Mouse (Mus musculus) forebrain, embryonic 14.5 days (tissue): ENCODE results near the gene Mroh2a. TPM values are rescaled to one million over a fixed set of nuclear protein-coding genes. Genes with fewer than 3 reads are reported as not detected.

ENCODE experiments used
- ATAC-seq: fragments of 200-750 bp; cut with Nextera tagmentation; 2 replicates; pipeline ENCODE4 v1.8.0; 2017; ENCODE audit warnings: mild to moderate bottlenecking, moderate library complexity
- DNase-seq: peaks from one replicate; pipeline ENCODE4 v3.0.0-alpha.2; 2015; ENCODE audit warnings: low spot score
- H3K27ac ChIP-seq: fragments of 300-500 bp; sonication (generic); 2 replicates; pipeline ENCODE4 v1.5.1; 2014; ENCODE audit warnings: low read depth, mild to moderate bottlenecking, control low read depth, low read length, moderate library complexity
- H3K27me3 ChIP-seq: fragments of 300-500 bp; sonication (generic); replicated peaks from 2 replicates; pipeline ENCODE4 v1.6.1; 2014; ENCODE audit warnings: low read length, control low read depth, mixed read lengths; ENCODE audit not compliant: control insufficient read depth, insufficient read depth
- H3K36me3 ChIP-seq: fragments of 300-500 bp; sonication (generic); 2 replicates; pipeline ENCODE4 v1.6.1; 2014; ENCODE audit warnings: low read length, control low read depth; ENCODE audit not compliant: control insufficient read depth, insufficient read depth
- H3K4me1 ChIP-seq: fragments of 300-500 bp; sonication (generic); 2 replicates; pipeline ENCODE4 v1.6.1; 2014; ENCODE audit warnings: antibody characterized with exemption, low read length, control low read depth; ENCODE audit not compliant: control insufficient read depth, insufficient read depth
- H3K4me2 ChIP-seq: fragments of 300-500 bp; sonication (generic); 2 replicates; pipeline ENCODE4 v1.6.1; 2014; ENCODE audit warnings: mild to moderate bottlenecking, control low read depth, low read length
- H3K4me3 ChIP-seq: fragments of 300-500 bp; sonication (generic); 2 replicates; pipeline ENCODE4 v1.5.1; 2014; ENCODE audit warnings: low read depth, low read length, control low read depth
- H3K9ac ChIP-seq: fragments of 300-500 bp; sonication (generic); 2 replicates; pipeline ENCODE4 v1.6.1; 2014; ENCODE audit warnings: mild to moderate bottlenecking, low read length, control low read depth, moderate library complexity
- H3K9me3 ChIP-seq: fragments of 300-500 bp; sonication (generic); replicated peaks from 2 replicates; pipeline ENCODE4 v1.6.1; 2016; ENCODE audit warnings: low read length, control low read depth, mixed read lengths; ENCODE audit not compliant: control insufficient read depth
- WGBS: fragments of 180-500 bp; shearing (Covaris S2); extraction: QIAGEN DNeasy Blood & Tissue Kit; methylation state at CpG from one replicate; pipeline ENCODE4 v1.1.7; 2014; 5-methylcytosine and 5-hydroxymethylcytosine counted together
- polyA plus RNA-seq: library from polyadenylated mRNA; unstranded; fragments of >200 nt; fragmentation: Nextera tagmentation; extraction: Ambion mirVana; gene quantifications from 2 replicates; pipeline ENCODE4 v1.2.1, GENCODE M21; 2014

Gene Mroh2a
- polyA plus RNA-seq, 1 experiment from 2014 or later = 1.7 TPM

- Histone ChIP-seq H3K36me3 (no peaks in the 10 kb centered on the region), H3K4me1 (no peaks in the 10 kb centered on the region), H3K4me3 (no peak overlapping the region), H3K27ac (no peak overlapping the region), H3K9ac (no peak overlapping the region), H3K9me3 (peaks cover 96% of the 10 kb centered on the region), H3K4me2 (no peak overlapping the region), H3K27me3 (no peaks in the 10 kb centered on the region)
- WGBS = 61% methylated on average over 4 of the region's 4 CpGs
- ATAC-seq (no peak), DNase-seq (no peak)
These were observed 9.2 kb downstream of the Mroh2a start for GRCm38 (mm10) chr1:88235894-88236415.

DNA sequence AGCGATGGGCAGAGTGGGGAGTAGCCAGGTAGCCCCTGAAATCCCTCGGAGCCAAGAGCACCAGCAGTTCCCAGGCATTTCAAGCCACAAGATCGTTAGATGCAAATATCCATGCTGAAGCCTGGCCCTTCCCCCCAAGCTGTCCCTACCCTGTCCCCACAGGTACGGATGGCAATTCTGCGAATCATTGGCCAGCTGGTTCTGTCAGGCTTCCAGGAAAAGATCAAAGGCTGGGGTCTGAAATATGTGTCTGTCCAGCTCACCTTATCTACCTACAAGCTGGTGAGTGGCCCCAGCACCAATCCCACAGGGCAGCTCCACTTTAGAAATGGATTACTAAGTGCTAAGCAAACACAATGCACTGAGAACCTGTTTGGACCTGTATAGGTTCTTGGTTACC, 10.5 kb downstream of the Mroh2a start:
- Histone ChIP-seq H3K4me2 (no peak overlapping the region), H3K9ac (no peak overlapping the region), H3K9me3 (peaks cover 95% of the 10 kb centered on the region), H3K4me1 (no peaks in the 10 kb centered on the region), H3K27ac (no peak overlapping the region), H3K4me3 (no peak overlapping the region), H3K27me3 (no peaks in the 10 kb centered on the region), H3K36me3 (no peaks in the 10 kb centered on the region)
- ATAC-seq (no peak), DNase-seq (no peak)
- 81% methylated on average over 5 of the region's 5 CpGs for WGBS

- no peak overlapping the region for H3K4me3 ChIP-seq
- H3K27ac ChIP-seq = no peak overlapping the region
- H3K36me3 ChIP-seq = no peaks in the 10 kb centered on the region
- no peak overlapping the region for H3K4me2 ChIP-seq
- no peaks in the 10 kb centered on the region for H3K4me1 ChIP-seq
- 79% methylated on average over 6 of the region's 6 CpGs for WGBS
- H3K27me3 ChIP-seq = no peaks in the 10 kb centered on the region
- DNase-seq (no peak), ATAC-seq (no peak)
- peaks cover 93% of the 10 kb centered on the region for H3K9me3 ChIP-seq
- H3K9ac ChIP-seq = no peak overlapping the region
These were observed 12.0 kb downstream of the Mroh2a start for GRCm38 (mm10) chr1:88238771-88239170.

DNA sequence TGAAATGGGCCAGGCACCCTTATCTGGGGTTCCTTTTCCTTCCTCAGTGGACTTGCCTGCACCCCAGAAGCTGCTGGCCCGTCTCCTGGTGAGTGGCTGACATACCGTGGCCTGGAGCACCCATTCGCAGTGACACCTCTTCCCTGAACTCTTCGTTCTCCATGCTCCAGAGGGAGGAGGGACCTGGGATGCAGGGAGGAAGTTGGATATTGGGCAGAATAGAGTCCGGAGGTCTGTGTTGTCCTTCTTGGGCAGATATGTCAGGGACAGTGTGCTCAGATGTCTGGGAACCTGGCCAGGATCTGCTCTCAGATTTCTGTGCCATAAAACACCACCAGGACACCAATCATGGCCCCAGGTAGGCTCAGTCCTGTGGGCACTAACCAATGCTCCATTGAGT, 13.3 kb downstream of the Mroh2a start:
- ATAC-seq (no peak), DNase-seq (no peak)
- Histone ChIP-seq H3K4me2 (no peak overlapping the region), H3K4me3 (no peak overlapping the region), H3K27ac (no peak overlapping the region), H3K9me3 (peaks cover 92% of the 10 kb centered on the region), H3K9ac (no peak overlapping the region), H3K27me3 (no peaks in the 10 kb centered on the region), H3K36me3 (no peaks in the 10 kb centered on the region), H3K4me1 (no peaks in the 10 kb centered on the region)
- 75% methylated on average over 5 of the region's 5 CpGs for WGBS

GRCm38 (mm10) chr1:88240579-88240978, 13.8 kb downstream of the Mroh2a start:
- H3K9ac ChIP-seq = no peak overlapping the region
- H3K9me3 ChIP-seq = peaks cover 92% of the 10 kb centered on the region
- H3K27ac ChIP-seq = no peak overlapping the region
- no peaks in the 10 kb centered on the region for H3K27me3 ChIP-seq
- no peak for ATAC-seq
- H3K36me3 ChIP-seq = no peaks in the 10 kb centered on the region
- no peak for DNase-seq
- no peak overlapping the region for H3K4me3 ChIP-seq
- WGBS = 71% methylated on average over 4 of the region's 4 CpGs
- H3K4me1 ChIP-seq = no peaks in the 10 kb centered on the region
- no peak overlapping the region for H3K4me2 ChIP-seq

GRCm38 (mm10) chr1:88243861-88244260, 17.1 kb downstream of the Mroh2a start:
- Histone ChIP-seq H3K9me3 (peaks cover 94% of the 10 kb centered on the region), H3K4me3 (no peak overlapping the region), H3K36me3 (no peaks in the 10 kb centered on the region), H3K27me3 (no peaks in the 10 kb centered on the region), H3K9ac (no peak overlapping the region), H3K4me1 (no peaks in the 10 kb centered on the region), H3K4me2 (no peak overlapping the region), H3K27ac (no peak overlapping the region)
- WGBS = 64% methylated on average over 5 of the region's 5 CpGs
- DNase-seq (no peak), ATAC-seq (no peak)

- no peak for DNase-seq
- Histone ChIP-seq H3K4me1 (no peaks in the 10 kb centered on the region), H3K4me2 (no peak overlapping the region), H3K4me3 (no peak overlapping the region), H3K9me3 (peaks cover 94% of the 10 kb centered on the region), H3K27me3 (no peaks in the 10 kb centered on the region), H3K27ac (no peak overlapping the region), H3K9ac (no peak overlapping the region), H3K36me3 (no peaks in the 10 kb centered on the region)
- 78% methylated on average over 6 of the region's 6 CpGs for WGBS
- no peak for ATAC-seq
These were observed 19.1 kb downstream of the Mroh2a start for GRCm38 (mm10) chr1:88245881-88246280.

DNA sequence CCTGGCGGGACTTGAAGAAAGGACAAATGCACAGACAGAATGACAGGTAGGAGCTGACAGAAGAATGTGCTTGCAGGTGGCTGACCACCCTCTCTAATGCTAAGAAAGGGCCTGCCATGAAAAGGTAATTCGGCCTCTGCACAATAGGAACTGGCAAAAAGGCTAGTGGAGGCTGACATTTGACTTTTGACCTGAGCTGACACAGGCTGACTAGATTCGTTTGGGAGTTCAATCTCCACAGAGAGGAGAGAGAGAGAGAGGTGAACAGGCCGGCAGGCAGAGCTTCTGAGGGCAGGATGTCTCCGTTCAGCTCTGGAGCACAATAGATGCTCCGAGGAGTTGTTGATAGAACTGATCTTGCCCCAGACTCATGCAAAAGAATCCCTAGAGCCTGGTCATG, 19.6 kb downstream of the Mroh2a start:
- H3K4me3 ChIP-seq = no peak overlapping the region
- DNase-seq (no peak), ATAC-seq (no peak)
- no peak overlapping the region for H3K9ac ChIP-seq
- 46% methylated on average over 6 of the region's 6 CpGs for WGBS
- peaks cover 95% of the 10 kb centered on the region for H3K9me3 ChIP-seq
- no peaks in the 10 kb centered on the region for H3K36me3 ChIP-seq
- no peak overlapping the region for H3K27ac ChIP-seq
- H3K4me2 ChIP-seq = no peak overlapping the region
- H3K4me1 ChIP-seq = no peaks in the 10 kb centered on the region
- no peaks in the 10 kb centered on the region for H3K27me3 ChIP-seq

- Histone ChIP-seq H3K36me3 (no peaks in the 10 kb centered on the region), H3K27ac (no peak overlapping the region)
These were observed 20.9 kb downstream of the Mroh2a start for GRCm38 (mm10) chr1:88247660-88248059.

More at GRCm38 (mm10) chr1:88247660-88248059, 20.9 kb downstream of the Mroh2a start:
- H3K9me3 ChIP-seq = peaks cover 92% of the 10 kb centered on the region
- DNase-seq = no peak
- no peaks in the 10 kb centered on the region for H3K27me3 ChIP-seq
- no peak overlapping the region for H3K4me2 ChIP-seq
- no peak for ATAC-seq
- H3K4me3 ChIP-seq = no peak overlapping the region
- H3K4me1 ChIP-seq = no peaks in the 10 kb centered on the region
- 49% methylated on average over 2 of the region's 2 CpGs for WGBS
- no peak overlapping the region for H3K9ac ChIP-seq
